Mouse (Mus musculus) embryonic facial prominence, embryonic 11.5 days (tissue): ENCODE results near the gene Fam205c. TPM values are rescaled to one million over a fixed set of nuclear protein-coding genes. Genes with fewer than 3 reads are reported as not detected.

ENCODE experiments used
- ATAC-seq: fragments of 200-750 bp; cut with Nextera tagmentation; replicated peaks from 2 replicates; pipeline ENCODE4 v1.8.0; 2017; ENCODE audit warnings: low read depth; ENCODE audit not compliant: insufficient number of reproducible peaks, low FRiP score, low TSS enrichment
- DNase-seq: peaks from one replicate; pipeline ENCODE4 v3.0.0-alpha.2; 2015; ENCODE audit warnings: low spot score
- H3K27ac ChIP-seq: fragments of 300-500 bp; sonication (generic); replicated peaks from 2 replicates; pipeline ENCODE4 v1.5.1; 2014; ENCODE audit warnings: mild to moderate bottlenecking, low read depth, low read length, control low read depth
- H3K27me3 ChIP-seq: fragments of 300-500 bp; sonication (generic); 2 replicates; pipeline ENCODE4 v1.6.1; 2014; ENCODE audit warnings: mild to moderate bottlenecking, low read length, moderate library complexity, mixed read lengths; ENCODE audit not compliant: control insufficient read depth, insufficient read depth
- H3K36me3 ChIP-seq: fragments of 300-500 bp; sonication (generic); replicated peaks from 2 replicates; pipeline ENCODE4 v1.6.1; 2014; ENCODE audit warnings: low read depth, mild to moderate bottlenecking, low read length, moderate library complexity, mixed read lengths; ENCODE audit not compliant: control insufficient read depth, insufficient read depth
- H3K4me1 ChIP-seq: fragments of 300-500 bp; sonication (generic); 2 replicates; pipeline ENCODE4 v1.6.1; 2014; ENCODE audit warnings: low read length, mixed read lengths; ENCODE audit not compliant: control insufficient read depth, insufficient read depth
- H3K4me2 ChIP-seq: fragments of 300-500 bp; sonication (generic); 2 replicates; pipeline ENCODE4 v1.6.1; 2014; ENCODE audit warnings: low read depth, mild to moderate bottlenecking, control low read depth, low read length, moderate library complexity
- H3K4me3 ChIP-seq: fragments of 300-500 bp; sonication (generic); 2 replicates; pipeline ENCODE4 v1.5.1; 2014; ENCODE audit warnings: low read depth, low read length, control low read depth
- H3K9ac ChIP-seq: fragments of 300-500 bp; sonication (generic); replicated peaks from 2 replicates; pipeline ENCODE4 v1.6.1; 2014; ENCODE audit warnings: mild to moderate bottlenecking, control low read depth, low read length
- H3K9me3 ChIP-seq: fragments of 300-500 bp; sonication (generic); replicated peaks from 2 replicates; pipeline ENCODE4 v1.6.1; 2016; ENCODE audit warnings: mild to moderate bottlenecking, low read length, inconsistent platforms, mixed read lengths; ENCODE audit not compliant: control insufficient read depth
- WGBS: fragments of 180-500 bp; shearing (Covaris S2); extraction: QIAGEN DNeasy Blood & Tissue Kit; methylation state at CpG from one replicate; pipeline ENCODE4 v1.1.7; 2014; 5-methylcytosine and 5-hydroxymethylcytosine counted together
- polyA plus RNA-seq: library from polyadenylated mRNA; unstranded; fragments of >200 nt; fragmentation: Nextera tagmentation; extraction: Ambion mirVana; gene quantifications from 2 replicates; pipeline ENCODE4 v1.2.1, GENCODE M21; 2014

The Fam205c gene
- not detected in 2 replicates for polyA plus RNA-seq

GRCm38 (mm10) chr4:42874134-42874533, at the start of gene Fam205c:
Fam205c (minus strand) TSS chr4:42874234.
- no peaks in the 10 kb centered on the region for H3K27me3 ChIP-seq
- H3K4me2 ChIP-seq: no peak within 1 kb of the TSS
- H3K27ac ChIP-seq: no peak within 1 kb of the TSS
- WGBS: 85% methylated on average over 7 of the region's 7 CpGs
- no peaks in the 10 kb centered on the region for H3K9me3 ChIP-seq
- H3K4me3 ChIP-seq: no peak within 1 kb of the TSS
- H3K9ac ChIP-seq: no peak within 1 kb of the TSS
- ATAC-seq (no peak), DNase-seq (no peak)
- H3K4me1 ChIP-seq: no peaks in the 10 kb centered on the region
- no peaks in the 10 kb centered on the region for H3K36me3 ChIP-seq

- H3K27me3 ChIP-seq: peaks cover 12% of the 10 kb centered on the region
- H3K4me3 ChIP-seq: no peak overlapping the region
- WGBS: 84% methylated on average over 8 of the region's 8 CpGs
- no peak overlapping the region for H3K27ac ChIP-seq
- no peaks in the 10 kb centered on the region for H3K4me1 ChIP-seq
- no peak for ATAC-seq
- no peak for DNase-seq
- H3K4me2 ChIP-seq: no peak overlapping the region
- H3K36me3 ChIP-seq: no peaks in the 10 kb centered on the region
- no peaks in the 10 kb centered on the region for H3K9me3 ChIP-seq
- H3K9ac ChIP-seq: no peak overlapping the region
Observed at GRCm38 (mm10) chr4:42922461-42922860, 48.4 kb upstream of the Fam205c start.

GRCm38 (mm10) chr4:42922056-42922455, 48.0 kb upstream of the Fam205c start:
- ATAC-seq: no peak
- no peak for DNase-seq
- Histone ChIP-seq H3K4me1 (peaks cover 2% of the 10 kb centered on the region; the same call in 1 of the 2 replicates), H3K9me3 (no peaks in the 10 kb centered on the region), H3K27ac (no peak overlapping the region), H3K4me3 (no peak overlapping the region), H3K27me3 (peaks cover 16% of the 10 kb centered on the region), H3K36me3 (no peaks in the 10 kb centered on the region), H3K9ac (no peak overlapping the region), H3K4me2 (no peak overlapping the region)
- 77% methylated on average over 6 of the region's 6 CpGs for WGBS

- Histone ChIP-seq H3K9ac (no peak overlapping the region), H3K27ac (no peak overlapping the region), H3K4me1 (peaks cover 2% of the 10 kb centered on the region; the same call in 1 of the 2 replicates), H3K27me3 (peaks cover 21% of the 10 kb centered on the region), H3K4me2 (no peak overlapping the region), H3K4me3 (no peak overlapping the region), H3K9me3 (no peaks in the 10 kb centered on the region), H3K36me3 (no peaks in the 10 kb centered on the region)
- ATAC-seq (no peak), DNase-seq (no peak)
- 88% methylated on average over 2 of the region's 2 CpGs for WGBS
Observed at GRCm38 (mm10) chr4:42921536-42921935, 47.5 kb upstream of the Fam205c start.

GRCm38 (mm10) chr4:42920726-42921125, 46.7 kb upstream of the Fam205c start:
- Histone ChIP-seq H3K36me3 (no peaks in the 10 kb centered on the region), H3K4me1 (peaks cover 2% of the 10 kb centered on the region; the same call in 1 of the 2 replicates), H3K27me3 (peaks cover 25% of the 10 kb centered on the region), H3K4me3 (no peak overlapping the region), H3K9me3 (no peaks in the 10 kb centered on the region), H3K4me2 (no peak overlapping the region), H3K27ac (no peak overlapping the region), H3K9ac (no peak overlapping the region)
- ATAC-seq (no peak), DNase-seq (no peak)
- WGBS: 74% methylated on average over 9 of the region's 9 CpGs

- Histone ChIP-seq H3K9ac (peak overlapping the region; percentile 62), H3K4me1 (peaks cover 2% of the 10 kb centered on the region; the same call in 1 of the 2 replicates), H3K4me3 (peak overlapping the region; percentile 60), H3K4me2 (peak overlapping the region; percentile 91), H3K27me3 (peaks cover 23% of the 10 kb centered on the region), H3K36me3 (no peaks in the 10 kb centered on the region), H3K27ac (no peak overlapping the region), H3K9me3 (no peaks in the 10 kb centered on the region)
- WGBS: under 1% methylated on average over 24 of the region's 26 CpGs
- peak; percentile 52; the same call in 1 of the 2 replicates for ATAC-seq
- DNase-seq: no peak
Observed at GRCm38 (mm10) chr4:42917402-42917774, 43.4 kb upstream of the Fam205c start.

GRCm38 (mm10) chr4:42916617-42917401, 42.8 kb upstream of the Fam205c start, which contains the start of gene Phf24:
Phf24 (plus strand) TSS chr4:42916660.
- WGBS: under 1% methylated on average over 75 of the region's 90 CpGs
- no peaks in the 10 kb centered on the region for H3K36me3 ChIP-seq
- H3K4me1 ChIP-seq: peaks cover 2% of the 10 kb centered on the region; the same call in 1 of the 2 replicates
- no peaks in the 10 kb centered on the region for H3K9me3 ChIP-seq
- no peak within 1 kb of the TSS for H3K27ac ChIP-seq
- DNase-seq (peak; percentile 63), ATAC-seq (peak; percentile 72)
- peak within 1 kb of the TSS; percentile 62 for H3K9ac ChIP-seq
- H3K4me3 ChIP-seq: peak within 1 kb of the TSS; percentile 60
- peak within 1 kb of the TSS; percentile 91 for H3K4me2 ChIP-seq
- peaks cover 23% of the 10 kb centered on the region for H3K27me3 ChIP-seq

GRCm38 (mm10) chr4:42915966-42916365, 41.9 kb upstream of the Fam205c start:
- Histone ChIP-seq H3K9ac (no peak overlapping the region), H3K4me1 (peaks cover 2% of the 10 kb centered on the region; the same call in 1 of the 2 replicates), H3K9me3 (no peaks in the 10 kb centered on the region), H3K4me2 (no peak overlapping the region), H3K27ac (no peak overlapping the region), H3K4me3 (no peak overlapping the region), H3K36me3 (no peaks in the 10 kb centered on the region), H3K27me3 (peaks cover 23% of the 10 kb centered on the region)
- DNase-seq (no peak), ATAC-seq (no peak)
- 63% methylated on average over 1 of the region's 1 CpGs for WGBS
